ENCODE assay signal across 14 mouse cellular contexts in genomic region chr7:57482896-57483295, GRCm38 (mm10). TPM values are rescaled to one million over a fixed set of nuclear protein-coding genes. Genes with fewer than 3 reads are reported as not detected.
DNase-seq lines count a peak whose midpoint lies in the region; ATAC-seq and TF ChIP-seq lines count a peak whose summit lies in the region.
"Had no signal": no experiment of that assay in that cellular context is flagged by ENCODE, and none has a peak within 500 bp of the region (broad histone marks: within the 10 kb centered on the region; RNA-seq: fewer than 3 reads in every experiment).

No protein-coding gene starts in this region.

- no peaks in the 10 kb centered on the region for H3K36me3 ChIP-seq in kidney, embryonic 16.5 days (ENCODE audit: insufficient read depth, low read length)
- H3K36me3 ChIP-seq: midbrain, embryonic 12.5 days had no signal

- no peaks in the 10 kb centered on the region for H3K27me3 ChIP-seq in kidney, embryonic 16.5 days (ENCODE audit: insufficient read depth, low read length)
- H3K27me3 ChIP-seq: midbrain, embryonic 12.5 days had no signal

- H3K4me2 ChIP-seq in kidney, embryonic 16.5 days (replicated peaks; ENCODE audit: low read depth, low read length): no peak overlapping the region
- H3K4me2 ChIP-seq: midbrain, embryonic 12.5 days had no signal

- TF ChIP-seq POLR2A in brain, embryonic 14.5 days (IDR thresholded peaks at IDR 0.05; ENCODE audit: borderline replicate concordance, extremely low read depth, insufficient read depth, insufficient read length, poor library complexity, severe bottlenecking): no peak

- H3K4me1 ChIP-seq in kidney, embryonic 16.5 days (ENCODE audit: insufficient read depth, low read length): no peaks in the 10 kb centered on the region
- H3K4me1 ChIP-seq: midbrain, embryonic 12.5 days had no signal

- TF ChIP-seq CTCF in brain, embryonic 14.5 days (IDR thresholded peaks at IDR 0.05; ENCODE audit: borderline replicate concordance, extremely low read depth, insufficient read depth, insufficient read length): no peak

- ATAC-seq in kidney, embryonic 16.5 days (ENCODE audit: low FRiP score, low TSS enrichment): no peak
- no peak for ATAC-seq in megakaryocyte, adult 5-6 weeks (ENCODE audit: poor library complexity, severe bottlenecking)
- no peak for ATAC-seq in CD4-positive, CD25-positive, alpha-beta regulatory T cell, adult 4 months

- H3K9me3 ChIP-seq in kidney, embryonic 16.5 days (ENCODE audit: low read length): no peaks in the 10 kb centered on the region
- H3K9me3 ChIP-seq: midbrain, embryonic 12.5 days had no signal

- no peak overlapping the region for H3K9ac ChIP-seq in kidney, embryonic 16.5 days (replicated peaks; ENCODE audit: low read length)
- H3K9ac ChIP-seq: midbrain, embryonic 12.5 days had no signal

- DNase-seq in cerebellum, adult 9-10 months: peak; percentile 10
- no peak for DNase-seq in cerebellum, adult 11-12 months
- DNase-seq in kidney, adult 9 months: peak; percentile 17
- DNase-seq in 3T3-L1 (ENCODE audit: low read depth, low spot score): peak; percentile 40
- peak; percentile 72 for DNase-seq in brain, embryonic 14.5 days (ENCODE audit: low read depth)
- DNase-seq: gastrocnemius, postnatal 25 days; kidney, adult 18-20 months; thymus, postnatal 4 days had no signal

- H3K27ac ChIP-seq in kidney, embryonic 16.5 days (ENCODE audit: low read length): no peak overlapping the region
- H3K27ac ChIP-seq: midbrain, embryonic 12.5 days had no signal

- no peak overlapping the region for H3K4me3 ChIP-seq in kidney, embryonic 16.5 days (ENCODE audit: low read length)
- H3K4me3 ChIP-seq: midbrain, embryonic 12.5 days had no signal

RNA-seq across cellular contexts. Expression of gene Gabra5, which starts 27.0 kb away (rescaled TPM):
- polyA plus RNA-seq in kidney, embryonic 16.5 days (2015; fragmentation: Nextera tagmentation; extraction: Ambion mirVana): 0.15 TPM in 1 of 2 replicates, not detected in the other
- polyA plus RNA-seq in brain, embryonic 14.5 days (2012; rRNA removed): 20.7 and 22.7 TPM in 2 replicates
- total RNA-seq in megakaryocyte, adult 5-6 weeks (2015): not detected in 2 replicates
- total RNA-seq in megakaryocyte, adult 5-6 weeks (2017): not detected in 2 replicates
- polyA plus RNA-seq in CD4-positive, CD25-positive, alpha-beta regulatory T cell, adult 4 months (2017; shearing (Covaris generic)): not detected
- total RNA-seq: gastrocnemius, postnatal 25 days had no signal
- polyA plus RNA-seq: heart, embryonic 16.5 days; liver, embryonic 16.5 days had no signal

Comparison
In these comparisons a context has a peak if more than half of its experiments do, and no peak if none do; other contexts are left out.
1. RNA of gene Gabra5, which starts 27.0 kb away (polyA plus RNA-seq): 20.7 to 22.7 TPM in brain, embryonic 14.5 days; 0.15 TPM in kidney, embryonic 16.5 days and not detected in CD4-positive, CD25-positive, alpha-beta regulatory T cell, adult 4 months; every median in the first group is over 10 times any median in the second.